Mouse (Mus musculus) right cerebral cortex, postnatal 10 days (tissue): Measurements from ENCODE around the gene Chrna1.

ENCODE experiments used
- DNase-seq, 2 experiments: peaks; one replicate each; pipeline ENCODE4 v3.0.0; 2021; ENCODE audit warnings: low spot score in 2 of 2

Gene Chrna1

GRCm38 (mm10) chr2:73580166-73580565, at the start of gene Chrna1:
Gene Chrna1, minus strand, starts transcription at chr2:73580338.
- DNase-seq, result no peak

GRCm38 (mm10) chr2:73618486-73619052, 38.4 kb upstream of the Chrna1 start:
- DNase-seq, result no peak

GRCm38 (mm10) chr2:73616434-73617057, 36.4 kb upstream of the Chrna1 start:
- no peak for DNase-seq

- no peak for DNase-seq
These were observed 35.3 kb upstream of the Chrna1 start for GRCm38 (mm10) chr2:73615456-73615855.

- DNase-seq, result no peak
These were observed 34.2 kb upstream of the Chrna1 start for GRCm38 (mm10) chr2:73614303-73614702.

GRCm38 (mm10) chr2:73612941-73613340, 32.8 kb upstream of the Chrna1 start:
- DNase-seq, result peak in 1 of 2 experiments; percentile 20

GRCm38 (mm10) chr2:73612367-73612914, 32.3 kb upstream of the Chrna1 start:
- peak in 1 of 2 experiments; percentile 17 for DNase-seq

GRCm38 (mm10) chr2:73611798-73612197, 31.7 kb upstream of the Chrna1 start:
- DNase-seq, result peak in 1 of 2 experiments; percentile 25

GRCm38 (mm10) chr2:73609724-73610210, 29.6 kb upstream of the Chrna1 start:
- DNase-seq, result peak in 1 of 2 experiments; percentile 18

- peak in 1 of 2 experiments; percentile 24 for DNase-seq
These were observed 29.1 kb upstream of the Chrna1 start for GRCm38 (mm10) chr2:73609067-73609723.

GRCm38 (mm10) chr2:73608391-73608790, 28.3 kb upstream of the Chrna1 start:
- DNase-seq, result peak in 1 of 2 experiments; percentile 8

- DNase-seq, result peak in 1 of 2 experiments; percentile 22
These were observed 27.5 kb upstream of the Chrna1 start for GRCm38 (mm10) chr2:73607609-73608008.

- peak in 1 of 2 experiments; percentile 20 for DNase-seq
These were observed 27.0 kb upstream of the Chrna1 start for GRCm38 (mm10) chr2:73607146-73607545.

GRCm38 (mm10) chr2:73606616-73607015, 26.5 kb upstream of the Chrna1 start:
- DNase-seq, result peak in 1 of 2 experiments; percentile 27

- DNase-seq, result peak; percentile 91 to 95
These were observed 24.9 kb upstream of the Chrna1 start for GRCm38 (mm10) chr2:73605077-73605476.

- no peak for DNase-seq
These were observed 24.4 kb upstream of the Chrna1 start for GRCm38 (mm10) chr2:73604579-73604978.

GRCm38 (mm10) chr2:73600650-73601049, 20.5 kb upstream of the Chrna1 start:
- no peak for DNase-seq

GRCm38 (mm10) chr2:73597772-73598171, 17.6 kb upstream of the Chrna1 start:
- no peak for DNase-seq

- peak; percentile 86 to 94 for DNase-seq
These were observed 16.6 kb upstream of the Chrna1 start for GRCm38 (mm10) chr2:73596786-73597185.

GRCm38 (mm10) chr2:73596326-73596725, 16.2 kb upstream of the Chrna1 start:
- no peak for DNase-seq

GRCm38 (mm10) chr2:73593101-73593439, 12.9 kb upstream of the Chrna1 start:
- DNase-seq, result no peak
